Mouse (Mus musculus): ENCODE results near the gene Ptprm.

- TF ChIP-seq CTCF (IDR thresholded peaks at IDR 0.05; ENCODE audit: low read depth) (no peak), EP300 (IDR thresholded peaks at IDR 0.05; ENCODE audit: low read depth) (no peak)
Measured at GRCm38 (mm10) chr17:66958766-66959165, 395.5 kb downstream of the Ptprm start.

Measured in liver, embryonic 14.5 days (tissue).